Mouse (Mus musculus): ENCODE data around the gene Cpsf6. TPM values are rescaled to one million over a fixed set of nuclear protein-coding genes. Genes with fewer than 3 reads are reported as not detected.

Gene Cpsf6
- polyA plus RNA-seq, 1 experiment from 2014 or later: 144 TPM

DNA sequence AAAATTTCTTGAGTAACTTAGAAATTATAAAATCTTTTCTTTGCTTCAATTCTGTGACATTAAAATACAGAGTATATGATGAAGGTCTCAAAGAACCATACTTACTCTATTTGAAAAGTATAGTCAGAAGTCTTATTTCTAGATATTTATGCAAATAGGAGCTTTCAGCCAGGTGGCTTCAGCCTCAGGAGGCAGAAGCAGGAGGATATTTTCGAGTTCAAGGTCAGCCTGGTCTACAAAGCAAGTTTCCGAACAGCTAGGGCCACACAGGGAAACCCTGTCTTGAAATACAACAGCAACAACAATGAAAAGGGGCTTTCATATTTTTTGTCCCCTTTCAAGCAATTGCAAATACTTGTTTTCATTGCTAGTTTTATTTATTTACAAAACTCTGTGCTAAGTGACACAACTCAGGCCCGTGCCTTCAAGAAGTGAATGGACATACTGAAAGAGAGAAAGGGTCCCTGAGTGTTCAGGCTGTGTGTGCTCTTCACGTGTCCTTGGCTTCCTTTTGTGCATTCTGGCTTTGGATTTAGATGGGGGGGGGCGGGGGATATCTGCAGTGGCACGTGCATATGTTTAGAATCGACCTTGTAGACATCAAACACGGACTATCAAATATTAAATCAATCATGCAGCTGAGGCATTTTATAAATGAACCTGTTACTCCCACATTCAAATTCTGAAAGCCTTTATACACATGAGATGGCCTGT is 39.9 kb upstream of the Cpsf6 start:
- peaks cover 3% of the 10 kb centered on the region; the same call in 1 of the 2 replicates for H3K27me3 ChIP-seq
- peaks cover 21% of the 10 kb centered on the region for H3K4me1 ChIP-seq (replicated peaks)
- H3K4me2 ChIP-seq: no peak overlapping the region
- no peaks in the 10 kb centered on the region for H3K9me3 ChIP-seq
- H3K36me3 ChIP-seq: no peaks in the 10 kb centered on the region
- H3K27ac ChIP-seq (replicated peaks): no peak overlapping the region
- H3K9ac ChIP-seq: no peak overlapping the region
- no peak overlapping the region for H3K4me3 ChIP-seq
- WGBS: 69% methylated on average over 8 of the region's 8 CpGs
- ATAC-seq (ENCODE audit: low read depth): no peak

DNA sequence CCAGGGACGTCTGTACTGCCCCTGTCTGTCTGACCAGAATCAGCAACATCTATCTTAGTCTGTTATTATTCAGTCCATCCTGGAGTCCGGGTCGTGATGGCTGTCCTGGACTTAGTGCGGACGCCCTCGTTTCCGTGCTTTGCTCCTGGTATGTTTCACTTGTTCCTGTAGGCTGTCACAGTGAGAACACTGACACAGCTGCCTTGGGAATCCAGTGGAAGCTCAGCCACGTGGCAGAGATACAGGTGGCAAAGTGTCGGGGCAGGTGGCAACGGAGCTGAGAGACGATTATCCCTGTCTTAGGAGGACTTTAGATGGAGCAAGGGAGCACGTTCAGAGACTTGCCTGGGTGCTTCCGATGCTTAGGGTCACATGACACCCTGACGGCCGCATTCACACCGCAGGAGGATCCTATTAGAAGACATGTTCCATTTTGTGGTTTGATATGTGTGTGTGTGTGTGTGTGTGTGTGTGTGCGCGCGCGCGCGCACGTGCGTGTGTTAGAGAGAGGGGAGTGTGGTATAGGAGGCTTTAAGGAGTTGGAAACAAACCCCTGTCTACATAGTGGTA is 38.9 kb upstream of the Cpsf6 start:
- peak overlapping the region; percentile 57 for H3K4me2 ChIP-seq
- peak; percentile 34; the same call in 1 of the 2 replicates for ATAC-seq (ENCODE audit: low read depth)
- H3K4me1 ChIP-seq (replicated peaks): peaks cover 24% of the 10 kb centered on the region
- WGBS: 50% methylated on average over 24 of the region's 24 CpGs
- peak overlapping the region; percentile 59; the same call in 1 of the 2 replicates for H3K27ac ChIP-seq (replicated peaks)
- no peaks in the 10 kb centered on the region for H3K36me3 ChIP-seq
- no peaks in the 10 kb centered on the region for H3K9me3 ChIP-seq
- peak overlapping the region; percentile 30 for H3K4me3 ChIP-seq
- peak overlapping the region; percentile 27 for H3K9ac ChIP-seq
- H3K27me3 ChIP-seq: peaks cover 3% of the 10 kb centered on the region; the same call in 1 of the 2 replicates

GRCm38 (mm10) chr10:117417772-117418667 is 38.2 kb upstream of the Cpsf6 start:
- peak; percentile 68 for ATAC-seq (ENCODE audit: low read depth)
- WGBS: 21% methylated on average over 18 of the region's 18 CpGs
- no peaks in the 10 kb centered on the region for H3K9me3 ChIP-seq
- no peaks in the 10 kb centered on the region; the same call in 1 of the 2 replicates for H3K27me3 ChIP-seq
- H3K27ac ChIP-seq (replicated peaks): peak overlapping the region; percentile 79
- peak overlapping the region; percentile 57 for H3K4me2 ChIP-seq
- H3K4me3 ChIP-seq: peak overlapping the region; percentile 30
- H3K4me1 ChIP-seq (replicated peaks): peaks cover 27% of the 10 kb centered on the region
- no peaks in the 10 kb centered on the region for H3K36me3 ChIP-seq
- peak overlapping the region; percentile 27 for H3K9ac ChIP-seq

- Histone ChIP-seq H3K9ac (peak overlapping the region; percentile 27; the same call in 1 of the 2 replicates), H3K4me1 (replicated peaks) (peaks cover 27% of the 10 kb centered on the region), H3K27me3 (no peaks in the 10 kb centered on the region; the same call in 1 of the 2 replicates), H3K9me3 (no peaks in the 10 kb centered on the region), H3K4me3 (peak overlapping the region; percentile 30), H3K4me2 (peak overlapping the region; percentile 57), H3K36me3 (no peaks in the 10 kb centered on the region), H3K27ac (replicated peaks) (peak overlapping the region; percentile 79)
- 56% methylated on average over 9 of the region's 9 CpGs for WGBS
- ATAC-seq (ENCODE audit: low read depth): peak; percentile 58
These were observed 37.6 kb upstream of the Cpsf6 start for GRCm38 (mm10) chr10:117417470-117417767.

GRCm38 (mm10) chr10:117416636-117417469 is 37.0 kb upstream of the Cpsf6 start:
- peak overlapping the region; percentile 27; the same call in 1 of the 2 replicates for H3K9ac ChIP-seq
- ATAC-seq (ENCODE audit: low read depth): no peak

DNA sequence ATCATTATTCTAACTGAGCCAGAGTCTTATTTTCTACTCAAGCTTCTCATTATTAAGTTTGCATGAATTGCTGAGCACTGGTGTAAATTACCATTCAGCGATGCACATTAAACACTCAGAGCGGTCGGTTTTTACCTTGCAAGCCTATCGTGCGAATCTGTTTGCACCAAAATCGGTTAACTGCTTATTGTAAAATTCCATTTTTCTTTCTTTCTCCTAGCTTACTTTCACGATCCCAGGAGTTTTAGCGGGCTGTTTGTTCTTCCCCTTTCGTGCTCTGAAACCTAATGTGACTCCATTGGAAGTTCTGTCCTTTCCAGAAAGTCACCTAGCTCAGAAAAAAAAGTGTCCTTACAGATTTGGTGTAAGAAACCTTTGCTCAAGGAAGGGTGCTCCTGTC is 36.3 kb upstream of the Cpsf6 start:
- whole genome bisulfite sequencing: 85% methylated on average over 9 of the region's 9 CpGs

More at GRCm38 (mm10) chr10:117416636-117417469, 37.0 kb upstream of the Cpsf6 start:
- Histone ChIP-seq H3K27ac (replicated peaks) (peak overlapping the region; percentile 79), H3K4me2 (peak overlapping the region; percentile 57), H3K4me3 (peak overlapping the region; percentile 30; the same call in 1 of the 2 replicates), H3K36me3 (no peaks in the 10 kb centered on the region), H3K4me1 (replicated peaks) (peaks cover 27% of the 10 kb centered on the region), H3K9me3 (no peaks in the 10 kb centered on the region), H3K27me3 (no peaks in the 10 kb centered on the region; the same call in 1 of the 2 replicates)
- WGBS: 85% methylated on average over 16 of the region's 16 CpGs

DNA sequence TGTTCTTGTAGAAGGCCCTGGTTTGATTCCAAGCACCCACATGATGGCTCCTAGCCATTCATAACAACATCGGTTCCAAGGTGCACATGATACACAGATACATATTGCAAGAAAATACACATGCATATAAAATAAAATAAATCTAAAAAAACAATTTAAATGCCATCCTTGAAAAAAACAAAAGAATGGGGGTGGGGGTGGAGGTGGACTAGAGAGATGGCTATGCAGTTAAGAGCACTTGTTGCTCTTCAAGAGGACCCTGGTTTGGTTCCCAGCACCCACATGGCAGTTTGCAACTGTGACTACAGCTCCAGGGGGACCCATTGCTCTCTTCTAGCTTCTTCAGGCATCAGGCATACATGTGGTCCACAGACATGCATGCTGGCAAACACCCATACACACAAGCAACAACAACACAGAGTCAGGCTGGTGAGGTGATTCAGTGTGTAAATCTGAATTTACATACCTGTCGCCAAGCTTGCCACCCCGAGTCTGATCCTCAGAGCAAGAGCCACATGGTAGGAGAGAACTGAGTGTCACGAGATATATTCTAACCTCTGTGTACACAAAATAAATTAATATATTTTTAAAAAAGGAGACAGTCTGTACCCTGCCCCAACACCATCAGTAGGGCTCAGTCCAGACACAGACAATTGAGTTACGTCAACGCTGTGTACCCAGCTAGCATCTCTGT is 35.7 kb upstream of the Cpsf6 start:
- Histone ChIP-seq H3K36me3 (no peaks in the 10 kb centered on the region), H3K27ac (replicated peaks) (no peak overlapping the region), H3K27me3 (no peaks in the 10 kb centered on the region; the same call in 1 of the 2 replicates), H3K4me1 (replicated peaks) (peaks cover 27% of the 10 kb centered on the region), H3K9ac (no peak overlapping the region), H3K9me3 (no peaks in the 10 kb centered on the region), H3K4me2 (no peak overlapping the region), H3K4me3 (no peak overlapping the region)
- ATAC-seq (ENCODE audit: low read depth): no peak
- WGBS: 91% methylated on average over 6 of the region's 6 CpGs

More for the DNA sequence above, 36.3 kb upstream of the Cpsf6 start:
- no peaks in the 10 kb centered on the region for H3K9me3 ChIP-seq
- no peak for ATAC-seq (ENCODE audit: low read depth)
- H3K36me3 ChIP-seq: no peaks in the 10 kb centered on the region
- H3K4me3 ChIP-seq: no peak overlapping the region
- H3K27ac ChIP-seq (replicated peaks): no peak overlapping the region
- H3K4me2 ChIP-seq: no peak overlapping the region
- H3K4me1 ChIP-seq (replicated peaks): peaks cover 27% of the 10 kb centered on the region
- no peak overlapping the region for H3K9ac ChIP-seq
- no peaks in the 10 kb centered on the region; the same call in 1 of the 2 replicates for H3K27me3 ChIP-seq

DNA sequence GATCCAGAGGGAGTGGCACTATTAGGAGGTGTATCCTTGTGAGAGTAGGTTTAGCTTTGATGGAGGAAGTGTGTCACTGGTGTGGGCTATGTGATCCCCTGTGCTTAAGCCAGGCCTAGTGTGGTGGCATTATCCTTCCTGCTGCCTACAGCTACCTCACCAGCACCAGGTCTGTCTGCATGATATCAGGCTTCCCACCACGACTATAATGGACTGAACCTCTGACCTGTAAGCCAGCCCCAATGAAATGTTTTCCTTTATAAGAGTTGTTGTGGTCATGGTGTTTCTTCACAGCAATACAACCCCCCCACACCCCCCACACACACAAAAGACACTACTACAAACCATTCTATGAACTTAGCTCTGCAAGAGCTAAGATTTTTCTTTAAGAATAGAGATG is 34.9 kb upstream of the Cpsf6 start:
- 81% methylated on average over 1 of the region's 1 CpGs for WGBS
- peaks cover 27% of the 10 kb centered on the region for H3K4me1 ChIP-seq (replicated peaks)
- H3K27me3 ChIP-seq: no peaks in the 10 kb centered on the region; the same call in 1 of the 2 replicates

DNA sequence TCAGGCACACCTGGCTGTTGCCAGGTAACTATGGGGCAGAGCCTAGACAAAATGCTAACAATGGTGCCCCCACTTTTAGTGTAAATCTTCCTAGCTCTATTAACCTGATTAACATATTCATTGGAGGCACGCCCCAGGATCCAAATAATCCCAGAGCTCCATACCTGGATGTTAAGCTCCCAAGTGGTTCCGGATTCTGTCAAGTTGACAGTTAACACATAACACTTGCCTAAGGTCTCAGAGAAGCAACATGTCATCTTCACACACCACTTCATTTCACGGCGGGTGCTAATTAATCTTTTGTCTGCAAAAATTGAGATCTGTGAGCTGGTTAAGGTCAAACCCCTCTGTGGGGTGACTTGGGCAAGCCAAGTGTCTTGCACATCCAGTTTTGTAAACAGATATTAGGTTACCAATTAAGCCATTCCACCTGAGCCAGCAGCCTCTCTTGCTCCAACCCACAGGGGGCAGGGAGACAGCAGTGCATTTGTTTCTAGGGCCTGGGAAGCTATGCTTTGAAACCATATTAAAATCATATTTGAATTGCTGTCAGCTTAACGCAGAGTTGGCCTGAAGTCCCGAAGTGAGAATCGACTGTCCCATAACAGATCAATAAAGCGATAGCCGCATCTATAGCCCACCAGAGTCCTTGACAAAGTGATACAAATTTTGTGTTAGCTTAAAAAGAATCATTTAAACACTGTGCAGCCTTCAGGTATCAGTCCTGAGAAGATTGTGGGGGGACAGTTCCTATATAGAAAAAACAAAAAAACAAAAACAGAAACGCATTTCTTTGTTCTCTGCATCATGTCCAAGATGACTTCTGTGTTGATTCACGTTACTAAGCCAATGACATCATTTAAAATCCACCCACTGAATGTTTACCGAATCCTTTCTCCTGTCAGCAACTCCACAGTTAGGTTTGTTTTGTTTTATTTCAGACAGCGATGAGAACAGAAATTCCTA is 34.0 kb upstream of the Cpsf6 start:
- WGBS: 72% methylated on average over 13 of the region's 13 CpGs
- H3K36me3 ChIP-seq: no peaks in the 10 kb centered on the region
- no peaks in the 10 kb centered on the region for H3K27me3 ChIP-seq
- no peak overlapping the region for H3K27ac ChIP-seq (replicated peaks)
- H3K4me1 ChIP-seq (replicated peaks): peaks cover 25% of the 10 kb centered on the region
- no peaks in the 10 kb centered on the region for H3K9me3 ChIP-seq
- no peak overlapping the region for H3K9ac ChIP-seq
- no peak overlapping the region for H3K4me3 ChIP-seq
- no peak for ATAC-seq (ENCODE audit: low read depth)
- H3K4me2 ChIP-seq: no peak overlapping the region

More for the DNA sequence above, 34.9 kb upstream of the Cpsf6 start:
- Histone ChIP-seq H3K4me2 (no peak overlapping the region), H3K9me3 (no peaks in the 10 kb centered on the region), H3K36me3 (no peaks in the 10 kb centered on the region), H3K27ac (replicated peaks) (no peak overlapping the region), H3K4me3 (no peak overlapping the region), H3K9ac (no peak overlapping the region)
- no peak for ATAC-seq (ENCODE audit: low read depth)

DNA sequence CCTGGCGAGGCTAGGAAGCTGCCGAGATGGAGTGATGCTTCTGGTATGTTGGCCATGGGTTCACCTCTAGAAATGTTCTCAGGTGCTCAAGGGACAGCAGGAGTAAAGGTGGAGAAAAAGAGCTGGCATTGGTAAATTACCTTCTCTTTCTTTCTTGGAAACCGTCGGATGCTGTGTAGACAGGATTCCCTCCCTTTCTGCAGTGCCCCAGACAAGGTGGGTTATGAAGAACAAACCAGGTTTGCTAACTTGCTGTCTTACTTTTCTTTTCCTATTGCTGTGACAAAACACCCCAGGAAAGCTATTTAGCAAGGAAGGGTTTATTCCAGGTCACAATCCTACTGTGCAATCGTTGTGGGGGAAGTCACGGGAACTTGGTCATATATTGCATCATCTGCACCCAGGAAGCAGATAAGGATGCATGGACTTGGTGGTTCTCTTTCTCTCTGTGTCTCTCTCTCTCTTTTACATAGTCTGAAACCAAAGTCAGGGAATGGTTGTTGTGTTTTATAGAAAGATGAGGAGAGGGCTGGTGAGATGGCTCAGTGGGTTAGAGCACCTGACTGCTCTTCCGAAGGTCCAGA is 32.8 kb upstream of the Cpsf6 start:
- no peaks in the 10 kb centered on the region for H3K27me3 ChIP-seq
- 81% methylated on average over 7 of the region's 7 CpGs for WGBS
- H3K4me3 ChIP-seq: no peak overlapping the region
- H3K9me3 ChIP-seq: no peaks in the 10 kb centered on the region
- no peak overlapping the region for H3K27ac ChIP-seq (replicated peaks)
- peaks cover 12% of the 10 kb centered on the region for H3K4me1 ChIP-seq (replicated peaks)
- H3K36me3 ChIP-seq: no peaks in the 10 kb centered on the region
- no peak overlapping the region for H3K4me2 ChIP-seq
- H3K9ac ChIP-seq: no peak overlapping the region
- no peak for ATAC-seq (ENCODE audit: low read depth)
